Mouse (Mus musculus) megakaryocyte, embryonic 14.5 days (primary cell): ENCODE results near the gene Accsl.

Source experiments
- FLI1 ChIP-seq: IDR thresholded peaks from 2 replicates; pipeline ENCODE4 v1.6.1; 2012; ENCODE audit warnings: low read length, inconsistent platforms, mixed read lengths
- GATA1 ChIP-seq: IDR thresholded peaks from 3 replicates; pipeline ENCODE4 v1.6.1; 2012; ENCODE audit warnings: mixed read lengths, low read length, inconsistent platforms, borderline replicate concordance

DNA sequence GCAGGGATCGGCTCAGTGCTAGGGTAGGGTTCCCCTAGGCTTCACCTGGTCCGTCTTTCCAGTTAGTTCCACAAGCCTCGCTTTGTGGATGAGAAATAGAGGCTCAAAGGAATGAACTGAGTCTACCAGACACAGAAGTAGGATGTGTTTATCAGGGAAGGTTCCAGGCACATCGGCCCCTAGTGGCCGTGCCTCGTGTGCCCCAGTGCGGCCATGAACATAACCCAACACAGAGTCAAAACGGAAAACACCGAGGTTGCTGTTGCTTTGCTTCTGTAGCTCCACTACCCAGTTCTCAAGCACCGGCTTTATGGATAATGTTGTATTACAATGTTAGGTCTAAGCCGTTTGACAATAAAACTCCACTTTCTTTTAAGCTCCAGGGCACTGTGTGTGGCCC, 391 bp downstream of the Accsl start:
- no peak for TF ChIP-seq GATA1
- TF ChIP-seq FLI1, result no peak
